Mouse (Mus musculus): ENCODE measurements around the gene BC030870. TPM values are rescaled to one million over a fixed set of nuclear protein-coding genes. Genes with fewer than 3 reads are reported as not detected.
A peak's percentile ranks its signal among the peaks of the same experiment; 100 is the strongest.

Gene BC030870
- polyA plus RNA-seq, 1 experiment, result 3.6 TPM

- H3K36me3 ChIP-seq (ENCODE audit: control insufficient read depth, insufficient read depth, low read length), result 0 out of 2 replicates have a peak, but pooled peaks cover 2% of the 10 kb centered on the region
- no peaks in the 10 kb centered on the region for H3K4me1 ChIP-seq (ENCODE audit: control insufficient read depth, insufficient read depth, insufficient read length, low read length)
- no peaks in the 10 kb centered on the region for H3K27me3 ChIP-seq (ENCODE audit: control insufficient read depth, insufficient read depth, low read length)
- peak overlapping the region; percentile 24; the same call in 1 of the 2 replicates for H3K4me3 ChIP-seq (ENCODE audit: low read depth, low read length)
- TF ChIP-seq POLR2A (IDR thresholded peaks at IDR 0.05; ENCODE audit: low read depth, low read length) (no peak), CTCF (IDR thresholded peaks at IDR 0.05; ENCODE audit: extremely low read depth, insufficient read length, insufficient replicate concordance, low read depth, low read length) (no peak)
- WGBS, result 28% methylated on average over 3 of the region's 3 CpGs
- H3K27ac ChIP-seq (ENCODE audit: insufficient read depth, low read depth, low read length), result peak overlapping the region; percentile 99
Observed at GRCm38 (mm10) chr8:65126454-65126853, 2.9 kb downstream of the BC030870 start.

GRCm38 (mm10) chr8:65126014-65126413 lies 3.3 kb downstream of the BC030870 start:
- Histone ChIP-seq H3K4me3 (ENCODE audit: low read depth, low read length) (peak overlapping the region; percentile 24; the same call in 1 of the 2 replicates), H3K36me3 (ENCODE audit: control insufficient read depth, insufficient read depth, low read length) (0 out of 2 replicates have a peak, but pooled peaks cover 2% of the 10 kb centered on the region), H3K4me1 (ENCODE audit: control insufficient read depth, insufficient read depth, insufficient read length, low read length) (no peaks in the 10 kb centered on the region), H3K27ac (ENCODE audit: insufficient read depth, low read depth, low read length) (peak overlapping the region; percentile 99), H3K27me3 (ENCODE audit: control insufficient read depth, insufficient read depth, low read length) (no peaks in the 10 kb centered on the region)
- 26% methylated on average over 1 of the region's 1 CpGs for WGBS
- TF ChIP-seq POLR2A (IDR thresholded peaks at IDR 0.05; ENCODE audit: low read depth, low read length), result no peak
- no peak for TF ChIP-seq CTCF (IDR thresholded peaks at IDR 0.05; ENCODE audit: extremely low read depth, insufficient read length, insufficient replicate concordance, low read depth, low read length)

- WGBS, result 53% methylated on average over 6 of the region's 6 CpGs
Observed at GRCm38 (mm10) chr8:65112092-65112491, 17.3 kb downstream of the BC030870 start.

GRCm38 (mm10) chr8:65110285-65110691 lies 19.1 kb downstream of the BC030870 start:
- 0 out of 2 replicates have a peak, but pooled peaks cover 2% of the 10 kb centered on the region for H3K4me1 ChIP-seq (ENCODE audit: control insufficient read depth, insufficient read depth, insufficient read length, low read length)
- 51% methylated on average over 5 of the region's 5 CpGs for WGBS
- peaks cover 6% of the 10 kb centered on the region for H3K36me3 ChIP-seq (ENCODE audit: control insufficient read depth, insufficient read depth, low read length)
- no peak overlapping the region for H3K4me3 ChIP-seq (ENCODE audit: low read depth, low read length)
- TF ChIP-seq CTCF (IDR thresholded peaks at IDR 0.05; ENCODE audit: extremely low read depth, insufficient read length, insufficient replicate concordance, low read depth, low read length), result peak; percentile 77; the same call in 1 of the 2 replicates
- TF ChIP-seq POLR2A (IDR thresholded peaks at IDR 0.05; ENCODE audit: low read depth, low read length), result no peak
- H3K27ac ChIP-seq (ENCODE audit: insufficient read depth, low read depth, low read length), result no peak overlapping the region
- no peaks in the 10 kb centered on the region for H3K27me3 ChIP-seq (ENCODE audit: control insufficient read depth, insufficient read depth, low read length)

More at GRCm38 (mm10) chr8:65112092-65112491, 17.3 kb downstream of the BC030870 start:
- Histone ChIP-seq H3K36me3 (ENCODE audit: control insufficient read depth, insufficient read depth, low read length) (peaks cover 3% of the 10 kb centered on the region; the same call in 1 of the 2 replicates), H3K4me3 (ENCODE audit: low read depth, low read length) (no peak overlapping the region), H3K27ac (ENCODE audit: insufficient read depth, low read depth, low read length) (no peak overlapping the region), H3K4me1 (ENCODE audit: control insufficient read depth, insufficient read depth, insufficient read length, low read length) (0 out of 2 replicates have a peak, but pooled peaks cover 2% of the 10 kb centered on the region), H3K27me3 (ENCODE audit: control insufficient read depth, insufficient read depth, low read length) (no peaks in the 10 kb centered on the region)
- TF ChIP-seq POLR2A (IDR thresholded peaks at IDR 0.05; ENCODE audit: low read depth, low read length) (no peak), CTCF (IDR thresholded peaks at IDR 0.05; ENCODE audit: extremely low read depth, insufficient read length, insufficient replicate concordance, low read depth, low read length) (no peak)

- H3K27me3 ChIP-seq (ENCODE audit: control insufficient read depth, insufficient read depth, low read length), result no peaks in the 10 kb centered on the region
- TF ChIP-seq POLR2A (IDR thresholded peaks at IDR 0.05; ENCODE audit: low read depth, low read length), result no peak
- no peak for TF ChIP-seq CTCF (IDR thresholded peaks at IDR 0.05; ENCODE audit: extremely low read depth, insufficient read length, insufficient replicate concordance, low read depth, low read length)
- H3K4me3 ChIP-seq (ENCODE audit: low read depth, low read length), result no peak overlapping the region
- no peak overlapping the region for H3K27ac ChIP-seq (ENCODE audit: insufficient read depth, low read depth, low read length)
- 71% methylated on average over 6 of the region's 6 CpGs for WGBS
- 0 out of 2 replicates have a peak, but pooled peaks cover 2% of the 10 kb centered on the region for H3K4me1 ChIP-seq (ENCODE audit: control insufficient read depth, insufficient read depth, insufficient read length, low read length)
- peaks cover 13% of the 10 kb centered on the region for H3K36me3 ChIP-seq (ENCODE audit: control insufficient read depth, insufficient read depth, low read length)
Observed at GRCm38 (mm10) chr8:65108936-65109335, 20.4 kb downstream of the BC030870 start.

- peaks cover 18% of the 10 kb centered on the region for H3K36me3 ChIP-seq (ENCODE audit: control insufficient read depth, insufficient read depth, low read length)
- no peak for TF ChIP-seq CTCF (IDR thresholded peaks at IDR 0.05; ENCODE audit: extremely low read depth, insufficient read length, insufficient replicate concordance, low read depth, low read length)
- no peak for TF ChIP-seq POLR2A (IDR thresholded peaks at IDR 0.05; ENCODE audit: low read depth, low read length)
- 92% methylated on average over 25 of the region's 25 CpGs for WGBS
- H3K27ac ChIP-seq (ENCODE audit: insufficient read depth, low read depth, low read length), result no peak overlapping the region
- H3K4me1 ChIP-seq (ENCODE audit: control insufficient read depth, insufficient read depth, insufficient read length, low read length), result 0 out of 2 replicates have a peak, but pooled peaks cover 2% of the 10 kb centered on the region
- H3K4me3 ChIP-seq (ENCODE audit: low read depth, low read length), result no peak overlapping the region
- H3K27me3 ChIP-seq (ENCODE audit: control insufficient read depth, insufficient read depth, low read length), result no peaks in the 10 kb centered on the region
Observed at GRCm38 (mm10) chr8:65107936-65108718, 21.2 kb downstream of the BC030870 start.

GRCm38 (mm10) chr8:65104041-65104440 lies 25.3 kb downstream of the BC030870 start:
- Histone ChIP-seq H3K27ac (ENCODE audit: insufficient read depth, low read depth, low read length) (no peak overlapping the region), H3K4me1 (ENCODE audit: control insufficient read depth, insufficient read depth, insufficient read length, low read length) (no peaks in the 10 kb centered on the region), H3K4me3 (ENCODE audit: low read depth, low read length) (no peak overlapping the region), H3K36me3 (ENCODE audit: control insufficient read depth, insufficient read depth, low read length) (peaks cover 23% of the 10 kb centered on the region), H3K27me3 (ENCODE audit: control insufficient read depth, insufficient read depth, low read length) (no peaks in the 10 kb centered on the region)
- 55% methylated on average over 4 of the region's 4 CpGs for WGBS
- TF ChIP-seq CTCF (IDR thresholded peaks at IDR 0.05; ENCODE audit: extremely low read depth, insufficient read length, insufficient replicate concordance, low read depth, low read length) (no peak), POLR2A (IDR thresholded peaks at IDR 0.05; ENCODE audit: low read depth, low read length) (no peak)

All from small intestine, adult 2 months (tissue).